Mouse (Mus musculus): Measurements from ENCODE around the gene Tmem158. TPM values are rescaled to one million over a fixed set of nuclear protein-coding genes. Genes with fewer than 3 reads are reported as not detected.

Gene Tmem158
- total RNA-seq, 2 experiments from 2014 or later = 44.7 to 60.5 TPM

DNA sequence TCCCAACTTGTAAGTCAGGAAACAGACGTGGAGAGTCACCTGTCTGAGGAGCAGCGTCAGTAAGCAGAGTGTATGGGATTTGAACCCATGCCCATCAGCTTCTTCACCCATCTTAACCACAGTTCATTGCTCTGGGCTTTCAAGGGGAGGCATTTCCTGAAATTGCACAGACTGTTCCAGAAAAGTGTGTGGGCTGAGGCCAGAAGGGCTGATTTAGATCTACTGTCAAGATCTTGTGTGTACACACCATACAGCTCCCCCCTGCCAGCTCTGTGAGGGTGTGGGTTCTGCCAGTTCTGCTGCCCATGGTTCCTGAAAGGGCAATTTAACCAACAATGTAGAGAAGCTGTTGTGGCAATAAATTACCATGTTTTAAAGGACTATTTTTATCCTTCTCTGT, 17.4 kb upstream of the Tmem158 start:
- DNase-seq (ENCODE audit: extremely low spot score in 1 of 2, low spot score in 2 of 2) = no peak
- Histone ChIP-seq H3K4me3 (no peak overlapping the region), H3K27ac (no peak overlapping the region)
- no peak for TF ChIP-seq CTCF (IDR thresholded peaks at IDR 0.05)
- intact Hi-C loops (cut with DNase I) = no loop called here

GRCm38 (mm10) chr9:123275373-123275772, 14.8 kb upstream of the Tmem158 start:
- no peak for DNase-seq (ENCODE audit: extremely low spot score in 1 of 2, low spot score in 2 of 2)
- intact Hi-C loops (cut with DNase I) = no loop called here
- no peak for TF ChIP-seq CTCF (IDR thresholded peaks at IDR 0.05)
- no peak overlapping the region for H3K4me3 ChIP-seq
- H3K27ac ChIP-seq = no peak overlapping the region

DNA sequence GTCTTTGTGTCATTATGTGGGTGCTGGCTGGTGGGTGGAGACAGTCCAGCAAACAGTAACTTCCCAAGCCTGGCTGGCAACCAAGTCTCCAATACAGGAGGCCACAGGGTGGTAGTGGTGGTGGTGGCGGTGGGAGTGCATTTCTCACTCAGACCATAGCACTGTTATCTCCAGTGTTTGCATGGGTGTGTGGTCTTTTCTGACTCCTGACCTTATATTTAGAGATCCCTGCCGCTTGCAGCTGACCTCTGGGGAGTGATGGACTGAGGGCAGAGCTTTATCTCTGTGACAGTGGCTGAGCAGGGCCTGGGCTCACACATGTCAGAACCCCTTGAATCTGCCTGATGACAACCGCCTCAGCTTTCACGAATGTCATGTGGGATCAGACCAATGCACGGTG, 14.1 kb upstream of the Tmem158 start:
- Histone ChIP-seq H3K27ac (no peak overlapping the region), H3K4me3 (no peak overlapping the region)
- intact Hi-C loops (cut with DNase I) = no loop called here
- no peak for TF ChIP-seq CTCF (IDR thresholded peaks at IDR 0.05)
- DNase-seq (ENCODE audit: extremely low spot score in 1 of 2, low spot score in 2 of 2) = no peak

DNA sequence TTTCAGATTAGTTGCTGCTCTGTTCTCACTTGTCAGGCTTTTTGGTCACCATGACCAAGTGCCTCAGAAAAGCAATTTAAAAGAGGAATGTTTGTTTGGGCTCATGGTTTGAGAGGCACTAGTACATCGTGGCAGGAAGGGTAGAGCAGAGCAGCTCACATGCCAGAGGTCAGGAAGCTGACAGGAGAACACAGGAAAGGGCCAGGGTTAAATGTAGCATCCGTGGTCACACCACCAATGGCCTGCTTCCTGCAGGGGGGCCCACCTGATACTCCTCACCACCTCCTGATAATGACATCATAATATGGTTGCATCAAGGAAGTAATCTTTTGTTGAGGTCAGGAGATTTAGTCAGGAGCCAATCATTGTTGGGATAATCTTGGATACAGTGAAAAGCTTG, 13.3 kb upstream of the Tmem158 start:
- intact Hi-C loops (cut with DNase I) = no loop called here
- no peak for DNase-seq (ENCODE audit: extremely low spot score in 1 of 2, low spot score in 2 of 2)
- H3K4me3 ChIP-seq = no peak overlapping the region
- TF ChIP-seq CTCF (IDR thresholded peaks at IDR 0.05) = no peak
- no peak overlapping the region for H3K27ac ChIP-seq

- DNase-seq (ENCODE audit: extremely low spot score in 1 of 2, low spot score in 2 of 2) = no peak
- Histone ChIP-seq H3K4me3 (no peak overlapping the region), H3K27ac (no peak overlapping the region)
- no peak for TF ChIP-seq CTCF (IDR thresholded peaks at IDR 0.05)
- intact Hi-C loops (cut with DNase I) = no loop called here
Observed at GRCm38 (mm10) chr9:123271552-123271951, 11.0 kb upstream of the Tmem158 start.

DNA sequence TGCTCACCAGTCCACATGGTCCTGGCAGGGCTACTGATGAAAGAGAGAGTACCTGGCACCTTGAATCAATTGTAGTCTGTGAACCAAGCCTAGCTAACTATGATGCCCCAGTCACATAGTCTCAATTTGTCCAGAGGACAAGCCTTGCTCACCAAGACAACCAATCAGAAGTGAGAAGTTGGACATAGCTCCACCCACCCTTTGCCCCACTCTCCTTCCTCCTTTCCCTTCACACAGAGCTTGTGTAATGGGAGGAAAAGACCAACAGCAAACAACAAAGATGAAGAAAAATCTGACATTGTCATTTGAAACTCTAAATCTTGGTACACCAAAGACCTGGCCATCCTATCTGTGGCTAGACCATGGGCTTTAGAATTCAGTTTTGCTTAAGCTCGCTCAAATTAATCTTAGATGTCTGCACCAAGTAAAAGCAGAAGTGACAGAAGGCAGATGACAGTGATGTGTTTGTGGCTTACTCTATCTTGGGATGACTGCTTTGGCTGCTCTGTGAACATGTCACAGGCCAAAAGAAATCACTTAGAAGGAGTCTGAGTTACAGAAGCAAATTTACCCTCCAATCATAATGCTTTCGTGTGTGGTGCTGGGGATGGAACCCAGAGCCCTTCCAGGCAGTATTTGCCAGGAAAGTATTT, 9.5 kb upstream of the Tmem158 start:
- TF ChIP-seq CTCF (IDR thresholded peaks at IDR 0.05) = no peak
- intact Hi-C loops (cut with DNase I) = no loop called here

DNA sequence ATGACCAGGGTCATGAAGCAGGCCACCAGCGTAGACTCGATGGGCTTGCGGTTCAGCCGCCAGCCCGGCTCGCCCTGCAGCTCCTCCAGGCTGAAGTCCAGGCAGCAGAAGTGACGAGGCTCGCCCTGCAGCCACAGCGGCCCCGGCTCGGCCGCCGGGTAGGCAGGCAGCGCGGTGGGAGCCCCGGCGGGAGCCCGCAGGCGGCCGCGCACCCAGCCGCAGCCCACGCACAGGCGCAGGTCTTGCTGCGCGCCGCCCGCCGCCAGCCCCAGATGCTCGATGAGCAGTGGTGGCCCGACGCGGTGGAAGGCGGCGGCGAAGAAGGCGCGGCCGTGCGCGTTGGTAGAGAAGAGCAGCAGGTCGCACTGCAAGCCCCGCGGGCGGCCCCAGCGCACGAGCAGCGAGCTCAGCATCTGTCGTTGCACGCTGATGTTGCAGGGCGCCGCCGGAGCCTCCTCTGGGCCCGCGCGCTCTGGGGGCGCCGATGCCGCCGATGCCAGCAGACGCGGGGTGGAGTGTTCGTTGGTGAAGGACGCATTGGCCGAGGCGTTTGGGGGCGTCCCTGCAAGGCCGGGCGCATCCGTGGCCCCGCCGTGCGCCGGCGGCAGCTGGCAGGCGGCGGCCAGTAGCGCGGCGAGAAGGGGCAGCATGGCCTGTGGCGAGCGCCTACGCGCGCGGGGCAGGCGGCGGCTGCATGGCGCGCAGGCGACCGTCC, 511 bp downstream of the Tmem158 start:
- peak overlapping the region; percentile 91 for H3K27ac ChIP-seq
- no peak for TF ChIP-seq CTCF (IDR thresholded peaks at IDR 0.05)
- peak overlapping the region; percentile 68 for H3K4me3 ChIP-seq
- DNase-seq (ENCODE audit: extremely low spot score in 1 of 2, low spot score in 2 of 2) = peak; percentile 60 to 63
- intact Hi-C loops (cut with DNase I) = loop anchor here (1.0 to 5.0 kb wide), 5 partner anchors 107 to 269 kb away; partner anchors contain the start of genes Lars2 and Sacm1l

More for the DNA sequence above, 9.5 kb upstream of the Tmem158 start:
- no peak overlapping the region for H3K27ac ChIP-seq
- H3K4me3 ChIP-seq = no peak overlapping the region
- no peak for DNase-seq (ENCODE audit: extremely low spot score in 1 of 2, low spot score in 2 of 2)

- peak; percentile 75 to 77 for DNase-seq (ENCODE audit: extremely low spot score in 1 of 2, low spot score in 2 of 2)
- TF ChIP-seq CTCF (IDR thresholded peaks at IDR 0.05) = peak; percentile 71
- Histone ChIP-seq H3K27ac (peak overlapping the region; percentile 91), H3K4me3 (peak overlapping the region; percentile 68)
- intact Hi-C loops (cut with DNase I) = loop anchor here (2.0 to 5.0 kb wide), 3 partner anchors 108 to 243 kb away; partner anchors contain the start of gene Lars2
Observed at GRCm38 (mm10) chr9:123259461-123259895, 1.1 kb downstream of the Tmem158 start.

GRCm38 (mm10) chr9:123258796-123259195, 1.8 kb downstream of the Tmem158 start:
- peak overlapping the region; percentile 91; the same call in 1 of the 2 replicates for H3K27ac ChIP-seq
- DNase-seq (ENCODE audit: extremely low spot score in 1 of 2, low spot score in 2 of 2) = peak in 1 of 2 experiments; percentile 23
- H3K4me3 ChIP-seq = peak overlapping the region; percentile 68
- peak; percentile 31 for TF ChIP-seq CTCF (IDR thresholded peaks at IDR 0.05)
- intact Hi-C loops (cut with DNase I) = loop anchor here (2.0 to 5.0 kb wide), 3 partner anchors 109 to 244 kb away; partner anchors contain the start of gene Lars2

GRCm38 (mm10) chr9:123255736-123256135, 4.8 kb downstream of the Tmem158 start:
- DNase-seq (ENCODE audit: extremely low spot score in 1 of 2, low spot score in 2 of 2) = no peak
- H3K27ac ChIP-seq = 0 out of 2 replicates have a peak overlapping the region, but pooled peaks have one; percentile 28
- H3K4me3 ChIP-seq = no peak overlapping the region
- no peak for TF ChIP-seq CTCF (IDR thresholded peaks at IDR 0.05)
- intact Hi-C loops (cut with DNase I) = loop anchor here (5.0 kb wide), 2 partner anchors 112 to 127 kb away; partner anchors contain the start of gene Lars2

GRCm38 (mm10) chr9:123247992-123248391, 12.6 kb downstream of the Tmem158 start:
- no peak for TF ChIP-seq CTCF (IDR thresholded peaks at IDR 0.05)
- Histone ChIP-seq H3K4me3 (no peak overlapping the region), H3K27ac (no peak overlapping the region)
- intact Hi-C loops (cut with DNase I) = no loop called here
- no peak for DNase-seq (ENCODE audit: extremely low spot score in 1 of 2, low spot score in 2 of 2)

DNA sequence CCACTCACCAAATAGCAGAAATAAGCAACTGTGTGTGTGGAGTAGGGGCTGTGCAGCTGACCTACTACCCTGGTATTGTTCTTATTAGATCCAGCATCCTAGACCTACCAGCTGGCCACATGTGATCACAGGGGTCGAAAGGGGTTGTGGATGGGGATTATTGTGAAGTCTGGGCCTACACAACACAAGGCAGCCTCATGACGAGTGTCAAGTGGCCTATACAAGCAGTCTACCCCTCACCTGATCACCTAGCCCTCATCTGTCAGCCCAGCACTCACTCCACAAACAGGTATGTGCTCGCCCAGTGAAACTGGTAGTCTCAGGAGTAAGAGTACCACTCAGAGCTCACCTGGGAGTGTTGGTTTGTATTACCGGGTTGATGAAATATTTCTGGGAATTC, 15.4 kb downstream of the Tmem158 start:
- Histone ChIP-seq H3K4me3 (no peak overlapping the region), H3K27ac (no peak overlapping the region)
- intact Hi-C loops (cut with DNase I) = no loop called here
- DNase-seq (ENCODE audit: extremely low spot score in 1 of 2, low spot score in 2 of 2) = no peak
- TF ChIP-seq CTCF (IDR thresholded peaks at IDR 0.05) = no peak

All from left cerebral cortex, adult 2 months (tissue).